Mouse (Mus musculus) hindbrain, embryonic 10.5 days (tissue): Measurements from ENCODE around the gene Ryr3. TPM values are rescaled to one million over a fixed set of nuclear protein-coding genes. Genes with fewer than 3 reads are reported as not detected.

Experiments used
- DNase-seq: peaks from one replicate; pipeline ENCODE4 v3.0.0-alpha.2; 2017; ENCODE audit warnings: low spot score
- H3K27ac ChIP-seq: fragments of 300-500 bp; sonication (generic); 2 replicates; pipeline ENCODE4 v1.5.1; 2016; ENCODE audit warnings: mild to moderate bottlenecking, moderate library complexity
- H3K27me3 ChIP-seq: fragments of 300-500 bp; sonication (generic); 2 replicates; pipeline ENCODE4 v1.6.1; 2016; ENCODE audit warnings: mild to moderate bottlenecking; ENCODE audit not compliant: poor library complexity, insufficient read depth, severe bottlenecking
- H3K36me3 ChIP-seq: fragments of 300-500 bp; sonication (generic); 2 replicates; pipeline ENCODE4 v1.6.1; 2016; ENCODE audit warnings: mild to moderate bottlenecking, moderate library complexity
- H3K4me1 ChIP-seq: fragments of 300-500 bp; sonication (generic); replicated peaks from 2 replicates; pipeline ENCODE4 v1.6.1; 2016; ENCODE audit warnings: mild to moderate bottlenecking
- H3K4me3 ChIP-seq: fragments of 300-500 bp; sonication (generic); 2 replicates; pipeline ENCODE4 v1.5.1; 2016; ENCODE audit warnings: mild to moderate bottlenecking, moderate library complexity
- H3K9me3 ChIP-seq: fragments of 300-500 bp; sonication (generic); 2 replicates; pipeline ENCODE4 v1.6.1; 2016; ENCODE audit warnings: mild to moderate bottlenecking, moderate library complexity
- WGBS: fragments of 180-500 bp; shearing (Covaris S2); methylation state at CpG from one replicate; pipeline ENCODE4 v1.1.7; 2016; 5-methylcytosine and 5-hydroxymethylcytosine counted together
- polyA plus RNA-seq: library from polyadenylated mRNA; unstranded; fragments of >200 nt; fragmentation: Nextera tagmentation; extraction: Ambion mirVana; gene quantifications from 2 replicates; pipeline ENCODE4 v1.2.1, GENCODE M21; 2016

Ryr3 gene
- polyA plus RNA-seq, 1 experiment from 2014 or later, result 0.47 TPM

DNA sequence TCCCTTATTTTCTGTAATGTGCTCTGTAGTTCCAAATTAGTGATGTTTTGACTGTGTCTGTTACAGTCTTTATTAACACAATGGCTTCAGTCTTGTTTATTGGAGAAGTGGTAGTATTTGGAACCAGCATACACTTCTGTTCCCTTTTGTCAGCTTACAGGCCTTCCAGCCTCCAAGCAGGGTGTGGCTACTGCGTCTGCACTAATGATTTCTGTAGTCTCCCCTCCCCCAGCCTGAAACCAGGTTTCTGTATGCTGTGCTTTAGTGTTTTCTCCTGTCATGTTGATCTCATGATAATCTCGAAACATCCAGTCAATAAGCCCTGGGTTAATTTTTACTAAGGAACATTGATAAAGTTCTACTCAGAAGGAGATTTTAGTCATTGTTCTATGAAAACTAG, 623.6 kb downstream of the Ryr3 start:
- Histone ChIP-seq H3K9me3 (no peaks in the 10 kb centered on the region), H3K27ac (no peak overlapping the region), H3K4me1 (peaks cover 8% of the 10 kb centered on the region), H3K4me3 (no peak overlapping the region), H3K36me3 (no peaks in the 10 kb centered on the region), H3K27me3 (no peaks in the 10 kb centered on the region)
- no peak for DNase-seq
- WGBS, result 75% methylated on average over 2 of the region's 2 CpGs

DNA sequence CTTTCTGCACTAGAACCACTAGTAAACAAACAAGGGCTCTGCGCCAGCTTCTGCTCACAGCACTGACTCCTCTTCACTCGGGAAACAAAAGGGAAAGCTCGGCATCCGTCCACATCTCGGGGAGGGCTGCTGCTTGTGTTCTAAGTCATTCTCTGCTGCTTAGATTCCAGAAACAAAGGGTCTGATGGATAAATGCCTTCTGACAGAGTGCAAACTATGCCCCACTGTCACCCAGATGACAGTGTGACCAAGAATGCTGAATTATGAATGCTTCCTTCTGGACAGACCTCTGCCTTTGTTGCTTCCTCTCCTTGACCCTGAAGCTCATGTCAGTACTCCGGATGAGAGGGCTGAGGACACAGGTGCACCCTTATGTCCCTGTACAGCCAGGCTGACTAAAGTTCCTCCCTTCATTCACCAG, 625.4 kb downstream of the Ryr3 start:
- H3K36me3 ChIP-seq, result no peaks in the 10 kb centered on the region
- 37% methylated on average over 6 of the region's 6 CpGs for WGBS
- no peak for DNase-seq
- no peaks in the 10 kb centered on the region for H3K27me3 ChIP-seq
- no peaks in the 10 kb centered on the region for H3K9me3 ChIP-seq
- H3K4me1 ChIP-seq, result peaks cover 8% of the 10 kb centered on the region
- no peak overlapping the region for H3K4me3 ChIP-seq
- H3K27ac ChIP-seq, result peak overlapping the region; percentile 13; the same call in 1 of the 2 replicates

GRCm38 (mm10) chr2:112590985-112591384, 625.9 kb downstream of the Ryr3 start:
- no peaks in the 10 kb centered on the region for H3K9me3 ChIP-seq
- no peak overlapping the region for H3K27ac ChIP-seq
- H3K4me3 ChIP-seq, result no peak overlapping the region
- H3K27me3 ChIP-seq, result no peaks in the 10 kb centered on the region
- WGBS, result 84% methylated on average over 7 of the region's 7 CpGs
- no peak for DNase-seq
- H3K36me3 ChIP-seq, result no peaks in the 10 kb centered on the region
- peaks cover 8% of the 10 kb centered on the region for H3K4me1 ChIP-seq

Other genes with a start within 250 kb of the Ryr3 start
- not detected in 2 replicates for gene Tmco5b, start 68.6 kb upstream of the Ryr3 start, polyA plus RNA-seq
- 1.2 and 1.6 TPM in 2 replicates for gene Fmn1, start 110.6 kb upstream of the Ryr3 start, polyA plus RNA-seq